Mouse (Mus musculus) yolk sac, embryonic 10.5 days (tissue): Measurements from ENCODE around the gene Schip1.

Source experiments
- DNase-seq: peaks from one replicate; pipeline ENCODE4 v3.0.0-alpha.2; 2017; ENCODE audit warnings: low spot score

Gene Schip1

DNA sequence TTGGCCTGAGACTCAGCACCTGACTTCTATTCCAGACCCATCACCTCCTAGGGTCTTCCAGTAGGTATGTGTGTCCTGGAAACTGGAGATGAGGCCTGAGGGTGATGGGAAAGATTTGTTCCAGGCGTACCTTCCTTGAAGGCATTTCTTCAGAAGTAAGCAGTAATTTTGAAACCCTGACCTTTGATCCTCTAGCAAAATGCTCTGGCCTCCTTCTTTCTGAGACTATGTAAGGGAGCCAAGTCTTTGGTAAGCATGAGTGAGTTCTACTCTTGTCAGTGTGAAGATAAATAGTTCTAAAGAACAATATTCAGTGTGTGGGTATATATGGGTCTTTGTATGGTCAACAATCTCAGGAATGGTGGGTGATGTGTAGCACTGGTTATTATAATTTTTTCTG lies 65.8 kb downstream of the Schip1 start:
- DNase-seq = no peak

DNA sequence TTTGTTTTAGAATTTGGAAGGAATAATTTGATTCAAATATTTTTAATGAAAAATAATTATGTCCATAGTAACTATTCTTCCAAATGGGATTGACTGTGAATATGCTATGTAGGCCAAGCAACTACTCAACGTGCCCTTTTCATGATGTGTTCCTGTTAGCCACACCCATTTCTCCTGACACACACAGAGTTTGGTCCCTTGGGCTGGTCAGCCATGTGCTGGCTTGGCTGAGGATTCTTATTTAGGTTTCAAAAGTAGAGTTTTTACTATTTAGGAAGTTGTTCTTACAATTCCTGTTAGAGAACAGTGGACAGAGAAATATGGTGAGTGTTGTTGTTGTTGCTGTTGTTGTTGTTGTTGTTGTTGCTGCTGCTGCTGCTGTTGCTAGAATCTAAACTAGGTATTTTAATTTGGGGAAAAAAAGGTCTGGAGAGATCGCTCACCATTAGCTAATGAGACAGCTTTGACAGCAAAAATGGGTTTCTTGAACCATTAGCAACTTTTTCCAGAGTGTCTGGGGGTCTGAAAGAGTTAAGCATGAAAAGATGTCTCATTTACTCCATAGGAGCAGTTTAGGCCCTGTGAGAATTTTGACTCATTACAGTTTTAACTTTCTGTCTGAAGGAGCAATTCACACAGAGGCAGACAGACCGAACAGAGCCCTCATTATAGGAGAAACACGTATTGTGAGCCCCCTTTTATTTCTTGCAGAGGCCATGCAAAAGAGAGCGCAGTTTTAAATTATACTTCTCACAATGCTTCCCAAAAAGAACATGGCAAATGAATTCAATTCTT lies 74.4 kb downstream of the Schip1 start:
- DNase-seq = no peak

DNA sequence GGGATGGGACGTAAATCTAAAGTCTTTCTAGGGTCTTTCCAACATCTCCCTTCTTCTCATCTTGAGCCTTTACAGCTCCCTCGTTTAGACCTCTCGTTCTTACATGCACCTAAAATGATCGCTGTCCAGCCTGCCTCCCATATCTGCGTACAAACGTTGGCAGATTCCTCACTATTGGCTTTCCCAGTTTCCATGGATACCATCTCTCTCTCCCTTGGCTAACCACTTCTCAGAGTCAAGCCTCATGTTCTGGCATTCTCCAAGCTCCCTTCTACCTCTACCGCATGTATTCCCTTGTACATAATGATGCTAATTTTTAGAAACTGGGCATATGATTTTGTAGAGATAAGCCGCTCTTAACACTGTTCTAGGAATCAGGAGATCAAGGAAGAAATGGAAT lies 86.1 kb downstream of the Schip1 start:
- DNase-seq = no peak

DNA sequence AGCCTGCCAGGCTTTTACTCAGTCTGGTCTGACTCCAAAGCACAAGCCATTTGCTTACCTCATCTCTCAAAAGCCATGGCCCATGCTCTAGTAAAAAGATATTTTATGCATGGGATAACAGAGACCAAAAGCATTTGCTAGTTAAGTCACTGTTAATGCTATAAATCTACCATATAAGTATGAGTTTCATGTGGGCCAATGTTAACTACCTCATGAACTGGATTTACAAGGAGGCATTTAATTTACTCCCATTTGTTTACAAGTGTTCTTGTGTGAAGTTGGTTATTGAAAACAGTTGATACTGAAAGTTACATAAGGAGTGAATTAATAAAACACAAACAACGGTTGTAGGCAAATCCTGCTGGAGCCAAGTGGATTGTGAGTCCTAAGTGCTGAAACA lies 95.6 kb downstream of the Schip1 start:
- DNase-seq = no peak

DNA sequence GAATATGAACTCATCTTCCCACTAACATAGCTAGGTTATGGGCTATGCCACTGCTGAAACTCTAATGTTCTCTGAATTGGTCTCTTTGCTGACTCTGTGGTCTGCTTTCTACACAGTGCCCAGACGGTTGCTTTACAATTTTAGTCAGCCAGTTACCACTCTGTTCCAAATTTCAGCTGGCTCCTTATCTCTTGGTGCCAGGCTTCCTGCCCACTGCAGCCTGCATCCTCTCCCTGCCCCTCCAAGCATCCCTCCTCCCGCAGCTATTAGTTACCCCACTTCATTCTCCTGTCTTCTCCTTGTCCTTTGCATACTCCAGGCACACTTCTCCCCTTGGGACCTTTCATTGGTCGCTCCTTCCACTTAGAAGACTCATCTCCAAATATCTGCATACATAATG lies 96.2 kb downstream of the Schip1 start:
- DNase-seq = no peak

DNA sequence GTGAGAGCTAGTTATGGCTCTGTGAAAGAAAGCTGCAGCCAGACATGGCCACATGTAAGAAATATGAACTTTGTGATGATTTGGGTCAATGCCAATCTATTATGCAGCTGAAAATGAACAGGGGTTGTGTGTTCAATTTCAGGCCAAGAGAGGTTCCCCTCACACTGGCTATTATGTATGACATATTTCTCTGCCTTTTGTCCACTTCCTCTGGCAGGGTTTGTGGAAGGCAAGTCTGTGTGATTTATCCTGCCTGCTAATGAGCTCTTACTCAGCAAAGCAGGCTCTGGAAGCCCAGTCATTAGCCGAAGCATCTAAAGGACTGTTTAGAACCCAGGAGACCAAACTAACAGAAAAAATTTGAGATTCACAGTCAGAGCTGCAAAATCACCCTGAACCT lies 113.6 kb downstream of the Schip1 start:
- DNase-seq = no peak

DNA sequence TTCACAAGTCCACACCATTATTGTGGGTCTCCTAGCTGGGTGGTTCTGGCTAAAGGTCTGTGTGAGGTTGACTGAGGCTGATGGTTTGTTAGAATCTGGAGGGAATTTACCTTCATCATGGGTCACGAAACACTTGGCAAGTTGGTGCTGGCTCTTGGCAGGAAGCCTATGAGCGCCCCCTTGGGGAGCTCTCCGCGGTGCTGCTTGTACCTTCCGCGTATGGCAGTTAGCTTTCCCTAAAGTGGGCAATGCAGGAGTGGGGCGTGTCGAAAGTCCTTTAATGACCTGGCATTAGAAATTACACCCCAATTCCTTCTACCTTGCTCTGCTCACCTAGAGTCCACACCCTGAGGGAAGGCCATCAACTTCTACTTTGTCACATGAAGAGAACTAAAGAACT lies 122.9 kb downstream of the Schip1 start:
- no peak for DNase-seq

DNA sequence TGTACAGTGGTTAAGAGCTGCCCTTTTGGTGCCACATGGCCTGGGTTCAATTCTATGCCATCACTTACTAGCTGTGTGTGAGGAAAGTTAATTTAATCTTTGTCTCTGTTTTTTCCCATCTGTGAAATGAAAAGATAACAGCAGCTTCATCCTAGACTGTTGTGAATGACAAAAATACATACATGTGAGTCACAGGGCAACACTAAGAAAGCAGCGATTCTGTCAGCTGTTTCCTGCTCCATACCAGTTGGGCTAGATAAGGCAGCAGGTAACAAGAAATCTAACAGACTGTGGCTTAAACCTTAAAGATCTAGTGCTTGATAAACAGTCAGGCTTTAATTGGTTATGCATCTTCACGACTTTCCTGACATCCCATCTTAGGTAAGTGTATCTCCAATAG lies 124.5 kb downstream of the Schip1 start:
- DNase-seq = no peak

DNA sequence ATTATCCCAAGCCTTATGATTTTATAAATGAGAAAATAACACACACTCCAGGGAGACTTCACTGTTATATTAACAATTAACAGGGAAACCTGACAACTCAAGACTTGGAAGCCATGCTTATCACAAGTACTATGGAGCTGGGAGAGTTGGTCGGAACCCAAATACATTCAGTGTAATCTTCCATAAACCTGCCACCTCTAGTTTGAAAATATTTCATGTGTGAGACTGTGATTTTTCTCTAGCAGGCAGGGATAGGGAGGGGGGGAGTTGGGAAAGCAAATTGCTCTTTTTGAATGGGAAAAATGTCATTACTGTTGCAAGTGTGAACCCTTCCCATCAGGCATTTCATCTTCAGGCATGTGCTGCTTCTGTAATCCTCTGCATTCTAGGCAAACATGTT lies 132.3 kb downstream of the Schip1 start:
- no peak for DNase-seq

DNA sequence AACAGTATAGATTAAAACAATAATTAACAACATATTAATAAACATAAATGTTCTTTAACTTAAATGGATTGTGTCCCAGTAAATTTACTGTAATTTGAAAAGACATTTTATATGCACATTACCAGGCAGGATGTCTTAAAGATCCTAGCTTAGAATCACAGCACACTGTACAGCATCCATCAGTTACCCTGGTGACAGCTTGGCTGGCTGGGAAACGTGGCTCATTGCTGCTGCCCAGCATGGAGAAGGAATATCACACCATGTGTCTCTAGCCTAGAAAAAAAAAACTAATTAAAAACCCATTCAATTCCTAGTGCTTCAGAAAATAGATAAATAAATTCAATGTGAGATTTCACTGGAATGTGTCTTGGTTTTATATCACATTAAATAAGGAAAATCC lies 136.6 kb downstream of the Schip1 start:
- no peak for DNase-seq

DNA sequence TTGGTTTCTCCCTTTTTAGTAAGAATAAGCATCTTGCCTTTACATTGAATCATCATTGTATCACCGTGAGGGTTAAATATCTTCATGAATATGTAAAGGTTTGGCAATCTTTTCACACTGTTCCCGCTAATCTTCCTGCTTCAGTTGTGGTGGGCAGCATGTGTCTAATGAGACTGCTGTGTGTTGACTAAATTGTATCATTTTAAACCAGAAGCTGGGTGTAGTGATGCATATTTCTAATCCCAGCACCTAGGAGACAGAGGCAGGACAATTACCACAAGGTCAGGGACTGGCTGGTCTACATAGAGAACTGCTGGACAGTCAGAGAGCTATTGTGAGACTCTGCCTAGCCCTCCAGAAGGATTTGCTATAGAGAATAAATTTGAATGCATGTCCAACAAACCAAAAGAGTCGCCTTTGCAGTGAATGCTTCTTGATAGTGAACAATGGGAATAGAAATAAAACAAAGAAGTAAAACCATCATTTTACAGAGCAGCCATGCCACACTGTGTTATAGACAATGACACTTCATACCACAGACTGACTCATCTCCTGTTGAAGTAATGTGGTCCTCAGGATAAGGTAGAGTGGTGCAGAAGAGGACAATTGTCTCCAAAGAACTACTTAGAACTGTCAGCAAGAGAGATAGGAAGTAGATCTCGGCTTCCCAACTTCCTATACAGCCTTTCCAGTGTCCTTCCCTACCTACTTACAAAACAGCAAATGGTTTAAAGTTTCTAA lies 137.7 kb downstream of the Schip1 start:
- no peak for DNase-seq

DNA sequence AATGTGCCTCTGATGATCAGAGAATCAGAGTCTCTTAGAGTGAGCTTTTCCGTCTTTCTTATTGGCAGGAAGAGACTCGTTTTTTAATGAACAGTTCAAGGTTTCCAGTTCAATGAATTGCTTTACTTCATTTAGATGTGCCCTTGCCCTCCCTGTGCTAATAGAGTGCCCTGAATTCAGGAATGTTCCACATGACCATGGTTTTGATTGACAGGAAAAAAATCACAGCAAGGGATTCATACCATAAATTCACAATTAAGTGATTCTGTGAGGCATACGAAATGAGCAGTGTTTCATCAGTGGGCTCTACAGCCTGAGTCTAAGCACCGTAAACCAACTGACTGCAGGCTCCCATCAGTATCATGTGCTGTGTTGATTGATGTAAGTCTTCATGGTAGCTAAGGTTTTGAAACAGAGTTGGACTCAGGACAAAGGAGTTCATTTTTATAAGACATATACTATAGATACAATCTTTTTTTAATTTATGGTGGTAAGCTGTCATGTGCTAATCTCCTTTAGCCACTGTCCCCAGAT lies 139.4 kb downstream of the Schip1 start:
- DNase-seq = no peak

DNA sequence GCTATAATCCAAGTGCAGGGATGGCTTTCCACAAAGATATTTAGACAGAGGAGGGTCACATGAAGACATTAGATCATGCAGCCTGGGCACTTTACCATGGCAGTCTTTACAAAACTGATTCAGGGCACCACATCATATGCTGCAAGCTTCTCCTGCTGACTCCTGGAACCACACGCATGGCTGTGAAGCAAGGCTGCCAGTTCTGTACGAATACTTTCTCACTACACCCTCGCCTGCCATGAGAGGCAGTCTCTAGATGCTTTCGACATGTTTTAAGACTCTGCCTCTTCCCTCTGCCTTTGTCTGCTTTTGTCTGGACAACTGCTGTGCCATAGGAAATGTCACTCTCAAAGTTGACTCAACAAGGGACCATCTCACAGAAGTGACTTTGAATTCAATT lies 145.8 kb downstream of the Schip1 start:
- no peak for DNase-seq

DNA sequence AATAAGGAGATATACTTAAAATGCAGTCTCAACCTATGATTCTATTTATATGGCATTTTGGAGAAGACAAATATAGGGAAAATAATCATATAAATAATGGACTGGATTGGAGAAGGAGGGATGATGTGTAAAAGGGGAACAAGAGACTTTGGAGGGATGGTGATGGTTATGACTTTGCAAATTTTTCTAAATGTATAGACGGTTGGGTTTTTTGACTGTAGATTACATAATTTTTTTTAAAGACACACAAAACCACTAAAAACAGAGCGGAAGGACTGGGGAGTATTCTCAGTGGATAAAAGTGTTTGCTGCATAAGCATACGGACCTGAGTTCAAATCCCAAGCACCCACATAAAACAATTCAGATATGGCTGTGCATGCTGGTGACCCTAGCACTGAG lies 156.8 kb downstream of the Schip1 start:
- DNase-seq = no peak

DNA sequence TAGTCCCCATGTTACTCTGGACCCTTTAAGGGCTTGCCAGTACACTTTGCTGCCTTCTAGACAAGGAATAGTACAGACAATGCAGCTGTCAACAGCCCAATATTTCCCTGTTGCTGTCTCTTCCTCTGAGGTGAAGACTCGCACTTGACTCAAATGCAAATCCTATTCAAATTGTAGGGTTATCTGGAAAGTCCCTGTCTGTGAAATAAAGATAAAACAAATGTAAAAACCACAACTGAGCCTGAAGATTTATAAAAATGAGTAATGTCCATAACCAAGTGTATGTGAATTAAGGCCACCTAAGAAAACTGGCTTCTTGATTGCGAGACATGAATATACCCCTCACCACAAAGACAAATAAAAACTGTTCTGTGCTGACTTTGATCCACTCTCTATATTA lies 175.3 kb downstream of the Schip1 start:
- no peak for DNase-seq

DNA sequence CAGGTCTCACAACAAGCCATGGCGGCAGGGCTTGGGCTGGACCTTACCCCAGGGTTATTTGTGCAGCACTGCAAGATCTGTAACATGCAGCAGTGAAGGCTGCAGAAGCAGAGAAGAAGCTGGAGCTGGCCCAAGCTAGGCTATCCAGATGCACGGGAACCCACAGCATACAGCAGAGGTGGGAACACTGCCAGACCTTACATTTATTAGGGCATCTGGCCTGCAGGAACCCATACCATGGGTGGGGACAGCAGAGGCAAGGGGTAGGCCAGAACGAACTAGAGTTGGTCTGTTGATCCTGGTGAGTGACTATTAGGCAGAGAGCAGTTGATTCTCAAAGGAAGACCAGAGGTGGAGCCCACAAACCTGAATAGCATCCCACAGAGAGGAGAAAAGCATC lies 178.6 kb downstream of the Schip1 start:
- DNase-seq = no peak

DNA sequence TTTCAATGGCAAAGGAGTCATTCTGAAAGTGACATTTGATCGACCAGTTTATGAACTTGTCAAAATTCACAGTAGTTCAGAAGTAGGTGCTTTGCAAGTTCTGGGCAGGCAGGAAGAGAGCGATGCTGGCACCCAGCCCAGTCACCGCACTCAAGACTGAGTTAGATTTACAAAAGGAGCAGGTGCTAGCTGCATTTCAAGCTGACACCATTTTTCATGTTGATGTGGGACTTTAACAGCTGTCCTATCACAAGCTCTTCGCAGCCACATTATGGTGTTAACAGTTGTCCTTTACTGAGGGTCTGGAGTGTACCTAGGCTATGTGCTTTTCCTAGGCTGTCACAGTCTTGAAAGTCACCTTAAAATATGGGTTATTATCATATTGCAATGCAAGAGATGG lies 181.6 kb downstream of the Schip1 start:
- no peak for DNase-seq

DNA sequence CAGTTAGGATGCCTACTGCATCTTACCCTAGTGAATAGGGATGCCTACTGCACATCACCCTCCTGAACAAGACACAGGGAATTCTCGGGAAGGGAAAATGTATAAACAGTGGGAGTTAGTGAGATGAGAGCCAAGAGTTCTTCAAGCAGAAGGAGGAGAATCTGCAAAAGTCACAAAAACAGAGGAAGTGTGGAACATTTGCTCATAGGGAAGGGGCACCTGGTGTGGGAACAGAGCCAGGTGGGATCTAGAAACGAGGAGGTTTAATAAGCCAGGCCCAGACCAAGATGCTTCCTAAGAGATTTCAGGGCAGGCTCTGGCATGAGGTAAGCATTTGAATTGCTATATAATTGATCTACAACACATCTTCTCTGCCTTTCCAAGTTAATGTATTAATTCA lies 186.0 kb downstream of the Schip1 start:
- no peak for DNase-seq

DNA sequence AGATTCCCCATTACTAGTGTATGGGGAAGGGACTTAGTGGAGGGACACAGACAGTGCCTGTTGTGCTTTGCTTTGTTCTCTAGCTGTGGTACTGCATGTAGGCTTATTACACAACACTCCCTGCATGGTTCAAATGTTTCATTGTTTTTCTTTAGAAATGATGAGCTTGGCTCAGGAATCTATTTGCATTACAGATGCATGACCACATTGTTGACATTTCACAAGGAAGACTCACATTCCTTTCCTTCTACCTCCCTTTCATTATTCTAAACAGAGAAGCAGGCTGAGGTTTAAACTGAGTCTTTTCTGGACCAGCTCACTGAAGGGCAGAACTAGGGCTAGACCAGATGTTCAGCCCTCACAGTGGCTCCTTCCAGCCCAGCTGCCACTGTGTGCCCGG lies 187.7 kb downstream of the Schip1 start:
- DNase-seq = peak; percentile 3

DNA sequence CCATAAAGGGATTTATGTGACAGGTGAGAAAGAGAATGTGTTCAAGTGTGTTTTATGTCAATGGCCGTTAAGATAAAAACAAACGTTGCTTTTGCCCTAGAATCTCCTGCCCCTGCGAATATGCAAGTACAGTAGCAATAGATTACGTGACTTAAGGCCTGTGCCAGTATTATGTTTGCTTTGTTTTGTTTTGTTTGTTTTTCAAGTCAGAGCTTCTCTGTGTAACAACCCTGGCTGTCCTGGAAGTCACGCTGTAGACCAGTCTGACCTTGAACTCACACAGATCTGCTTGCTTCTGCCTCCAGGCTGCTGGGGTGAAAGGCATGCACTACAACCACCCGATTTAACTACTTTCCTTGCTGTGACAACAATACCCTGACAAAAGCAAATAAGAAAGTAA lies 197.7 kb downstream of the Schip1 start:
- no peak for DNase-seq

DNA sequence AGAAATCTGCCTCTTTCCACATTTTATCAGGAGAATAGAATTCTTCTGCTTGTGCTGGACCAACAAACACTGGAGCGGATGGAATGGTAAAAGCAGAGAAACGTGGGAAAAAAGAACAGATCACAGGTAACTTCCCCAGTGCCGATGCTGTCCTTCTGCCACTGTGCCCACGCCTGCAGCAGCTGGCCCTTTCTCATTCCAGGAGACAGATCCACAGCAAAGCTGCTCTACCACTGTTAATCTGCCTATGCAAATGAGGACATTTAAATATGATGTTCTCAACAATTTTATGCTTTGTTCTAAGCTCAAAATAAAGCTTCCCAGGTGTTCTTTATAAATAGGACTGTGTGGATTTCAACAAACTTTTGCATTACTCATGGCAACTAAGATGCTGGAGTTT lies 203.3 kb downstream of the Schip1 start:
- DNase-seq = no peak

DNA sequence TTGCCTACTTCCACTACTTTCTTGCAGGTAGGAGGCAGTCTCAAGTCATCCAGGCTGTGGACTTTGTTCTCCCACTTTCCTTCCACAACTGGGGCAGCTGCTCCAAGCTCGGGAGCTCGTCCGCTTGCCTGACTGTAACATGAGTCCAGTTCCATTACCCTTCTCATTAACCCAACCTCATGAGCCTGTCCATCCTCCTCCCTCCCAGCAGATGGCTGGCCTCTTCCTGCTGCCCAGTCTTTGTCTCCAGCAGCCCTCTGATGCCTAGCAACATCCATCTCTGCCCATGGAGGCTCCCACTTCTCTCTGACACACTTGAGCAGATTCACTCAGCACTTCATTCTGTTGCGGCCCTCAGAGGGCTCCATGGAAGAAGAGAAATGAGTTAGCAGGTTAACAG lies 204.6 kb downstream of the Schip1 start:
- DNase-seq = no peak

DNA sequence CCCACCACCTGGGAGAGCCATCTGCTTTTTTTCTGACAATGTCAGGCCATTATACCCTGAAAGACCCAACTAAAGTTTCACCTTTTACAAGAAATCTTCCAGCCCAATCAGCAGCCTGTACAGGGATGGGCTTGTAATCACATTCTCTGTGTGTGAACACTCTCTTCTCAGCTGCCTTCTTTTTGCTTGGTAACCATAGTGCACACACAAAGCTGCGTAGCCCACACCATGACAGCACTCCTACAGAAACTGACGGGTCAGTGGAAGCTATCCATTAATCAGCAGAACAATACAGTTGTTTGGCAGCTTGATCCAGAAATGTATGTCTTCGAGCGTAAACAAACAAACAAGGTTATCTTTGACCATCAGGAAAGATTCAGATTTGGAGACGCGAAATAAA lies 205.6 kb downstream of the Schip1 start:
- DNase-seq = no peak

DNA sequence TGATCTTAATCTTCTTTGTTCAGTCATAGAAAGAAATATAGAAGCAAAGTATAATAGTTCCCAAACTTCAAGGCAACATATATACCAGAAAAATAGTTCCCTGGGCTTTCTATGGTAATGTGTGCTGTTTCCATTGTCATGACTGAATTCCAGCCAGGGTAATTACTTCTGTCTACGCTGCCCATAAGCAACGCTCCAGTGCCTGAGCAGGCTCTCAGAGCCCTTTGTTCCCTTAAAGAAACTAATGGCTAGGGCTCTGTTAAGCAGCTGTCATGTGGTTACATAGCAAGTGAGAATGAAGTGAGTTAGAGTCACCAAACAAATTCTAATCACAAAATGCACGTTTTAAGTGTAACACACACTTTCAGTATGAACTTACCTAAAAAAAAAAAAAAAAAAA lies 206.9 kb downstream of the Schip1 start:
- DNase-seq = no peak
